Mouse (Mus musculus) heart, embryonic 12.5 days (tissue): ENCODE results near the gene Gm49387. TPM values are rescaled to one million over a fixed set of nuclear protein-coding genes. Genes with fewer than 3 reads are reported as not detected.

Experiments
- ATAC-seq: fragments of 200-750 bp; cut with Nextera tagmentation; 2 replicates; pipeline ENCODE4 v1.8.0; 2017; ENCODE audit warnings: moderate TSS enrichment, moderate library complexity; ENCODE audit not compliant: insufficient number of reproducible peaks, low FRiP score
- H3K27ac ChIP-seq: fragments of 300-500 bp; sonication (generic); 2 replicates; pipeline ENCODE4 v1.5.1; 2016; ENCODE audit warnings: mild to moderate bottlenecking, moderate library complexity; ENCODE audit not compliant: poor library complexity, severe bottlenecking
- H3K27me3 ChIP-seq: fragments of 300-500 bp; sonication (generic); replicated peaks from 2 replicates; pipeline ENCODE4 v1.6.1; 2016; ENCODE audit warnings: mild to moderate bottlenecking, moderate library complexity
- H3K36me3 ChIP-seq: fragments of 300-500 bp; sonication (generic); 2 replicates; pipeline ENCODE4 v1.6.1; 2016; ENCODE audit warnings: mild to moderate bottlenecking, moderate library complexity
- H3K4me1 ChIP-seq: fragments of 300-500 bp; sonication (generic); replicated peaks from 2 replicates; pipeline ENCODE4 v1.6.1; 2016; ENCODE audit warnings: mild to moderate bottlenecking
- H3K4me2 ChIP-seq: fragments of 300-500 bp; sonication (generic); 2 replicates; pipeline ENCODE4 v1.6.1; 2016; ENCODE audit warnings: mild to moderate bottlenecking, moderate library complexity
- H3K4me3 ChIP-seq: fragments of 300-500 bp; sonication (generic); 2 replicates; pipeline ENCODE4 v1.5.1; 2016; ENCODE audit warnings: mild to moderate bottlenecking
- H3K9ac ChIP-seq: fragments of 300-500 bp; sonication (generic); 2 replicates; pipeline ENCODE4 v1.6.1; 2016; ENCODE audit warnings: mild to moderate bottlenecking, moderate library complexity
- H3K9me3 ChIP-seq: fragments of 300-500 bp; sonication (generic); replicated peaks from 2 replicates; pipeline ENCODE4 v1.6.1; 2016; ENCODE audit warnings: mild to moderate bottlenecking, moderate library complexity
- WGBS: fragments of 180-500 bp; shearing (Covaris S2); methylation state at CpG from one replicate; pipeline ENCODE4 v1.1.7; 2016; 5-methylcytosine and 5-hydroxymethylcytosine counted together
- polyA plus RNA-seq: library from polyadenylated mRNA; unstranded; fragments of >200 nt; fragmentation: Nextera tagmentation; extraction: Ambion mirVana; gene quantifications from 2 replicates; pipeline ENCODE4 v1.2.1, GENCODE M21; 2016

Gm49387 gene
- polyA plus RNA-seq, 1 experiment from 2014 or later: 0.10 TPM

DNA sequence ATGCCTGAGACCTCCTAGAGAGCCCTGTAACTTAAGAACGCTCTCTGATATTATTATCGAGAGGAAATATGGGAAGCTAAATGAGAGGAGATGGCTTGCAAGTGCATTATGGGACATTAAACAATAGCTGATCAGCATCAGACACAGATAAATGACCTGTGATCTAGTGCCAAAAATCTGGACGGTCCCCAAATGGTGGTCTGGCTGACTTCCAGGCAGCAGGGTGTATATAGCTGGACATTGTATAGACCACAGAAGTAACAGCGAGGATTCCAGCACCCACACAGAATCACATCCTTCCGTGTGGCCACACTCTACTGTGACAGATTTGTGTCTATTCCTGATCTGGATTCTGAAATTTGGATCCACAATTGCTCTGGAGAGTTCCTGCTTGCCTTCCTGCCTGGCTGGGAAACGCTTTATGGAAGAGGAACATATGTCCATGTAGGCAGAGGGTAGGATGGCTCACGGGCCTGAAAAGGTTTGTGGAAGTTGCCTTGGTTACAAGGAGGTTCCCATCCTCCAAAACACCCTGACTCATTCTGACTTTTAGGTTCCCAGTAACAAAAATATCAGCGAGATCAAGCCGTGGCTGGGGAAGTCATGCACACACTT is 68.0 kb downstream of the Gm49387 start:
- peaks cover 64% of the 10 kb centered on the region for H3K4me1 ChIP-seq
- no peak for ATAC-seq
- no peaks in the 10 kb centered on the region for H3K27me3 ChIP-seq
- WGBS: 78% methylated on average over 9 of the region's 9 CpGs
- no peak overlapping the region for H3K9ac ChIP-seq
- no peaks in the 10 kb centered on the region for H3K9me3 ChIP-seq
- H3K4me3 ChIP-seq: no peak overlapping the region
- H3K36me3 ChIP-seq: no peaks in the 10 kb centered on the region
- no peak overlapping the region for H3K4me2 ChIP-seq
- H3K27ac ChIP-seq: no peak overlapping the region

DNA sequence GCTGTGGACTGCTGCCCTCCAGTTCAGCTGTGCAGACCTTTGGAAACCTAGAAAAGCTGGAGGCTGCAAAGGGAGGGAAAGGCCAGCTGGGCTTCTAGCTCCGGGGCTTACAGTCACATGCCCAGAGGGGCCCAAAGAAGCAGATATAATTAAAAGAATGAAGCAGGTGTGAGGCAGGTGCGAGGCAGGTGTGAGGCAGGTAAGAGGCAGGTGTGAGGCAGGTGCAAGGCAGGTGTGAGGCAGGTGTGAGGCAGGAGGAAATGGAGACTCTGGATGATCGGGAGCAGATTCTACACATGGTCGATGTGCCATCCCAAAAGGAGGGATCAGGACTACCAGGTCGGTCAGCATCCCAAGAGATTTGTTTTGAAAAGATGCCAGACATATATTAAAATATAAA is 69.3 kb downstream of the Gm49387 start:
- Histone ChIP-seq H3K4me2 (no peak overlapping the region), H3K27ac (no peak overlapping the region), H3K9me3 (no peaks in the 10 kb centered on the region), H3K4me1 (peaks cover 52% of the 10 kb centered on the region), H3K36me3 (no peaks in the 10 kb centered on the region), H3K9ac (no peak overlapping the region), H3K4me3 (no peak overlapping the region), H3K27me3 (no peaks in the 10 kb centered on the region)
- ATAC-seq: no peak
- WGBS: 89% methylated on average over 5 of the region's 5 CpGs

DNA sequence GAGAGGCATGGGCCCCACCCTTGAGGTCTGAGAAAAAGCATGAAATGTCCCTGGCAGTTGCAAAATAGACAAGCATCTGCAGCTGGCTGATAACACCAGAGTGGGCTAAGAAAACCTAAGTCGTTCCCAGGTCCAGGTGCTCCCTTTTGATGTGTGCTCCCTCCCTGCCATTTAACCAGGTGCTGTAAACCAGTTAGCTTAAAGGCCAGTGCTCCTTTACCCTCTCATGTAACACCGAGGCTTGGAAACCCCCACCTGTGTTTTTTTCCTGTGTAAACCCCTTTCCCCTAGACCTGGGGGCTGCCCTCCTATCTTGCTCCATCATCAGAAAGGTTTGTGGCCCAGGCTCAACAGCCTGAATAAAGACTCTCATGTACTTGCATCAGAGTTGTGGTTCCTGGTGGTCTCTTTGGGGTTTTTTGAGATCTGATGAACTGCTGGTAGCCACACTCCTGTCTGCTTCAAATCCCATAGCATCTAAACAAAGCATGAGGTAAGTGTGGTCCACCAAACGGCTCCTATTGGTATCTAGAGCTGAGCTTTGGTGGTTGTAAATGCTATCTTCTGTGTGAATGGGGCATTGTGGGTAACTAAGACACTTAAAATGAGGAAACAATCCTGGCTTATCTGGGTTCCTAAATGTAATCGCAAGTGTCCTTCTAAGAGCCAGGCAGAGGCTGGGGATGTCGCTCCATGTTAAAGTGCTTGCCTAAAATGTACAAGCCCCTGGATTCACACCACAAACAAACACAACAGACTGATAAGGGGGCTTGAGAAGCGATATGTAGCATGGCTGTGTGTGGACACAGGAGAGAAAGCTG is 70.3 kb downstream of the Gm49387 start:
- WGBS: 24% methylated on average over 6 of the region's 6 CpGs
- peaks cover 47% of the 10 kb centered on the region for H3K4me1 ChIP-seq

DNA sequence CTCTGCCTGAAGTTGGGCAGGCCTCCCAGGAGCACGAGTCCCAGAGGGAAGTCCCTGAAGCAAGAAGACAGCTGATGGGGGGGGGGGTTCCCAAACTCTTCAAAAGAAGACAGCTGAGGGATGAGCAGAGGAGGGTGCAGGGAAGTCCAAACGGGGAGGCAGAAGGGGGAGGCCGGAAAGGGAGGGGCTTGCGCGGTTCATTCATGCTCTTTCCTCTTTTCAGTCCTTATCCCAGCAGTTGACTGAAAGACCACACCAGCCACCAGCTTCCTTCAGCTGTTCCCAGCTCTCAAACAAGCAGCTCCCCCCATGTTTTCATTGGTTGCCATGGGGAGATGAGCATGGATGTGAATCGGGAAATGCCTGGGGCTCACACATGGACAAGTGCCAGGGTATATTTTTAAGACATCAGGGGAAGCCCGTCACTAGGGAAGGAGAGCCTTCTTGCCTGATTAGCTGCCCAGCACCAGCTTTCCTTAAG is 71.5 kb downstream of the Gm49387 start:
- peak; percentile 40; the same call in 1 of the 2 replicates for ATAC-seq
- Histone ChIP-seq H3K27ac (peak overlapping the region; percentile 36), H3K36me3 (no peaks in the 10 kb centered on the region), H3K9me3 (no peaks in the 10 kb centered on the region), H3K9ac (no peak overlapping the region), H3K4me1 (peaks cover 54% of the 10 kb centered on the region), H3K4me3 (no peak overlapping the region), H3K27me3 (no peaks in the 10 kb centered on the region), H3K4me2 (no peak overlapping the region)
- 41% methylated on average over 7 of the region's 7 CpGs for WGBS

More for the DNA sequence above, 70.3 kb downstream of the Gm49387 start:
- no peaks in the 10 kb centered on the region for H3K36me3 ChIP-seq
- H3K4me2 ChIP-seq: no peak overlapping the region
- no peak overlapping the region for H3K27ac ChIP-seq
- no peak overlapping the region for H3K4me3 ChIP-seq
- no peak overlapping the region for H3K9ac ChIP-seq
- no peak for ATAC-seq
- no peaks in the 10 kb centered on the region for H3K27me3 ChIP-seq
- no peaks in the 10 kb centered on the region for H3K9me3 ChIP-seq

DNA sequence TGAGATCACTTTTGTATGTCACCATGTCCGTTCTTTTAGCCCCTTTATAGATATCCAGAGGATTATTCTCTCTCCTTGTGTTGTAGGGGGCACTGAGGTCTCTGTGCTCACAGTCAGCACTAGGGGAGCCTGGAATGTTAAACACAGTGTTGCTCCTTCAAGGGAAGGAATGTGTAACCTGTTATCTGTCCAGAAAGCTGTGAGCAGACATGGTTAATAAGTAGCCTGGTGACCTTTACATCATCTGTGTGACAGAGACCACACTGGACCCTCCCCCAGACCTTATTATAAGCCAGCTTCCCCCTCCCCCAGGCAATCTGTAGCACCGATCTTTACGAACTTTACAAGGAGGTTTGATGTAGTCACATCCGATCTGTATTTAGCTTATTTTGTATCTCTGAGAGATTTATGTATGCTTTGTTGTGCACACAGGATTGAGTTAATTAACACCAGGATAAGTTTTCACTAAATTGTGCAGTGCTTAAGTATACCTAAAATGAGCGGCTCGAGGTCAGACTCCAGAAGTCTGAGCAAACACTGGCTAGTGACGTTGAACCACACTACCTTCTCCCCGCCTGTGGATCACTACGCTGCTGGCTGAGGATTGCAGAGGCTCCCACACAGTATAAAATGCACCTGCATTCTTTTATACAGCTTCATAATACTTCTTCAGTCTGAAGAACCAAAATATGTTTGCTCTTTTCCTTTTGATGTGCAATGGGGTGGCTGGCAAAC is 75.0 kb downstream of the Gm49387 start:
- ATAC-seq: no peak
- Histone ChIP-seq H3K4me3 (no peak overlapping the region), H3K9me3 (no peaks in the 10 kb centered on the region), H3K36me3 (no peaks in the 10 kb centered on the region), H3K9ac (no peak overlapping the region; the same call in 1 of the 2 replicates), H3K4me2 (0 out of 2 replicates have a peak overlapping the region, but pooled peaks have one; percentile 5), H3K4me1 (peaks cover 61% of the 10 kb centered on the region), H3K27me3 (0 out of 2 replicates have a peak, but pooled peaks cover 5% of the 10 kb centered on the region), H3K27ac (peak overlapping the region; percentile 77)
- WGBS: 66% methylated on average over 9 of the region's 9 CpGs

DNA sequence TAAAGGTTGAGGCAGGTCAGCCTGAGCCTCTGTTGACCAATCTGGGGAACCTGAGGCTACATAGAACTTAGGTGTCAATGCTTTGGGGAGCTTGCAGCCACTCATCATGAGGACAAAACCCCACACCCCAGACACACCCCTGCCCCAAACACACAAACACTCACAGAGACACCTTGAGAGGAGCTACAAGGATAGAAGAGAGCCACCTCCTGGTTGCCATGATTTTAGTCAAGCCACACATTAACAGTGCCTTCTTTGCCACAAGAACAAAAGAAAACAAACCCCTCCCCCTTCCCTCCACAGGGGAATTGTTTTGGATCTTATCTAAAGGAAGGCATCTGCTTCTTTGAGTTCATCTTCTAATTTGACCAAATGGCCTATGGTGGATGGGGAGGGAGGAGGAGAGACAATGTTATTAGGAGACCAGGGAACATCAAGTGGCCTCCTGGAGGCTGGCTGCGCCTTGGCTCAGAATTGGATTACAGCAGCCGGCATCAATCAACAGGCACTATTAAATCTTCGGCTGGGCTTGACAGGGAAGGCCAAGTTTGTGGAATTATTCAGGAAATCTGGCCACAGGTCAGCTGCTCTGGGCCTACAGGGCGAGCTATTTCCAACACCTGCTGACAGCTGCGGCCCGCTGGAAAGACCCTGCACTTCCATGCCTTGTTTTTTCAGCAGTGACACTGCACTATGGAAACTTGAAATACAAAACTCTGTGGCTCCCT is 76.1 kb downstream of the Gm49387 start:
- Histone ChIP-seq H3K27ac (peak overlapping the region; percentile 77), H3K4me3 (no peak overlapping the region), H3K36me3 (no peaks in the 10 kb centered on the region), H3K9ac (no peak overlapping the region), H3K27me3 (0 out of 2 replicates have a peak, but pooled peaks cover 5% of the 10 kb centered on the region), H3K4me1 (peaks cover 61% of the 10 kb centered on the region), H3K4me2 (0 out of 2 replicates have a peak overlapping the region, but pooled peaks have one; percentile 5), H3K9me3 (no peaks in the 10 kb centered on the region)
- 6% methylated on average over 6 of the region's 6 CpGs for whole genome bisulfite sequencing
- no peak for ATAC-seq

DNA sequence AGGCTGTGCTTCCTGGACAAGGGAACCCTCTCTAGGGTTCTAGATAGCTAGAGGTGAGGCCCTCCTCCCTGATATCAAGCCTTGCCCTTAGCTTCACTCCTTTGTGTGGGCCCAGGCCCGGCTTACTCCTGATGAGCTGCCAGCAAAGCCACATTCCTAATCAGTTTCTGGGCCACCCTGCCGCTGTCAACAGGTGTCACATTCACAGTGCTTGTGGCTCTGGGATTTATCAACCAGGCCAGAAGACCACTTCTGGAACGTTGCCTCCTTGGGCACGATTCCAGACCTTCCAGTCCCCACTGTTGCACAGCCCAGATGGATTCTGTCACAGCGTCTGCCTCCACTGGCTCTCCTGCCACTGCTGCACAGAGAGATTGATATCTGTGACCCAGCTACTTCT is 79.8 kb downstream of the Gm49387 start:
- Histone ChIP-seq H3K9ac (no peak overlapping the region), H3K4me1 (peaks cover 55% of the 10 kb centered on the region), H3K9me3 (no peaks in the 10 kb centered on the region), H3K4me3 (no peak overlapping the region), H3K4me2 (no peak overlapping the region), H3K27me3 (peaks cover 12% of the 10 kb centered on the region; the same call in 1 of the 2 replicates), H3K36me3 (no peaks in the 10 kb centered on the region), H3K27ac (peak overlapping the region; percentile 67)
- ATAC-seq: peak; percentile 81
- 2% methylated on average over 5 of the region's 5 CpGs for WGBS

DNA sequence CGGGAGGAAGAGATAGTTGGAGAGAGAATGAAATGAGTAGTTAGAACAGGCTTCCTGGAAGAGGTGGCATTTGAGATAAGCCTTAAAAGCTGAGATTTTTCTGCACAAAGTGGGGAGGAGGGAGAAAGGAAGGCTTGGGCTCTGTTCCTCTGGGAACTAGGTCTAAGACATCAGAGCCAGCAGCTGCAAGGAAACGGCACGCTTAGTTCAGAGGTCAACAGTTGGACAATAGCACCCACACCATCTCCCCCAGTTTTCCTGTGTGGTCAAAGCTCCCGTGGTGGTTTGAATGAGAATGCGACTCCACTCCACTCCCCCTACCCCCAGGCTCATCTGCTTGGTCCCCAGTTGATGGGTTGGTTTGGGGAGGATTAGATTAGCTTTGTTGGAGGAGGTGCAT is 81.5 kb downstream of the Gm49387 start:
- no peak overlapping the region for H3K9ac ChIP-seq
- peaks cover 12% of the 10 kb centered on the region; the same call in 1 of the 2 replicates for H3K27me3 ChIP-seq
- peaks cover 42% of the 10 kb centered on the region for H3K4me1 ChIP-seq
- H3K36me3 ChIP-seq: no peaks in the 10 kb centered on the region
- no peaks in the 10 kb centered on the region for H3K9me3 ChIP-seq
- H3K27ac ChIP-seq: no peak overlapping the region
- H3K4me2 ChIP-seq: no peak overlapping the region
- ATAC-seq: no peak
- 49% methylated on average over 5 of the region's 5 CpGs for WGBS
- no peak overlapping the region for H3K4me3 ChIP-seq

DNA sequence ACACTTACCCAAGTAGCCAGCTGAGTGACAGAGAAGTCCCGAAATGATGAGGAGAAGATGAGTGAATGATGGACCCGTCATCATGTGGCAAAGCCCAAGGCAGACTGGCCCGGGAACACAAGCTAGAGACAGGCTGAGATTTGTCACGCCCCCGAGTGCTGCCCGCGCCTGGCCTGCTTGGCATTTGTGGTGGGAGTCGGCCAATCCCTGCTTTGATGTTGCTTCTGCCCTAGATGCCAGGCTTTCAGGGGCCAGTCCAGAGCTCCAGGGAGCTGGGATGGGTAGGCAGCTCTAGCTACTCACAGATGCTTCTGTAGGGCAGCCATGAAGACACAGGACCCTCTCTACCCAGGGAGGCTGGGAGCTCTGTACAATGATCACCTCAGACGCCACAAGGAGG is 82.9 kb downstream of the Gm49387 start:
- WGBS: 74% methylated on average over 9 of the region's 9 CpGs
- ATAC-seq: no peak
- Histone ChIP-seq H3K4me3 (no peak overlapping the region), H3K4me2 (no peak overlapping the region), H3K4me1 (peaks cover 38% of the 10 kb centered on the region), H3K9ac (no peak overlapping the region), H3K36me3 (no peaks in the 10 kb centered on the region), H3K27ac (no peak overlapping the region), H3K27me3 (peaks cover 12% of the 10 kb centered on the region; the same call in 1 of the 2 replicates), H3K9me3 (no peaks in the 10 kb centered on the region)

DNA sequence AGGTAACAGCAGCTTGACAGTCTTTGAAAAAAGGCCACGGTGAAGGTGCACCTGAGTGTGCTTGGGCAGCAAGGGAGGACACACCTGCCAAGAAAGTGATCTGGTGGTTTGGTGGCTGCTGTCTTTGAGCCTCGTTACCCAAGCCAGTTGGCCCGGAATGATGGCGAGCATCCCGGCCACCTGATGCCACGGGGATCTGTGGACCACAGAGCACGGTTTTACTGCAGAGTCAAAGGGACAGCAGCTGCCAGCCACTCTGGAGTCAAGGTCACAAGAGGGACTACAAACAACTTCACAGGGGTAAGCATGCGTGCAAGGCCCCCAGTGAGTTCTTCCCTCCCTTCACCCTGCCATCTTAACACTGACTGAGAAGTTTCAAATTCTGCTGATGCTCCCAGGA is 83.4 kb downstream of the Gm49387 start:
- 80% methylated on average over 8 of the region's 8 CpGs for WGBS
- ATAC-seq: no peak
- no peak overlapping the region for H3K4me2 ChIP-seq
- peaks cover 38% of the 10 kb centered on the region for H3K4me1 ChIP-seq
- H3K27ac ChIP-seq: no peak overlapping the region
- H3K4me3 ChIP-seq: no peak overlapping the region
- peaks cover 11% of the 10 kb centered on the region; the same call in 1 of the 2 replicates for H3K27me3 ChIP-seq
- no peaks in the 10 kb centered on the region for H3K36me3 ChIP-seq
- H3K9me3 ChIP-seq: no peaks in the 10 kb centered on the region
- no peak overlapping the region for H3K9ac ChIP-seq
